Mouse (Mus musculus) spleen, adult 2 months (tissue): ENCODE measurements around the gene Ncaph2.

ENCODE experiments used
- CTCF ChIP-seq: fragments of 200-500 bp; IDR thresholded peaks from 2 replicates; pipeline ENCODE4 v1.5.1; 2011; ENCODE audit warnings: mild to moderate bottlenecking, inconsistent platforms; ENCODE audit not compliant: insufficient read depth, insufficient read length, insufficient replicate concordance; ENCODE audit errors: extremely low read depth
- POLR2A ChIP-seq: fragments of 200-500 bp; IDR thresholded peaks from 2 replicates; pipeline ENCODE4 v1.6.1; 2011; ENCODE audit warnings: low read depth, low read length, inconsistent platforms

DNA sequence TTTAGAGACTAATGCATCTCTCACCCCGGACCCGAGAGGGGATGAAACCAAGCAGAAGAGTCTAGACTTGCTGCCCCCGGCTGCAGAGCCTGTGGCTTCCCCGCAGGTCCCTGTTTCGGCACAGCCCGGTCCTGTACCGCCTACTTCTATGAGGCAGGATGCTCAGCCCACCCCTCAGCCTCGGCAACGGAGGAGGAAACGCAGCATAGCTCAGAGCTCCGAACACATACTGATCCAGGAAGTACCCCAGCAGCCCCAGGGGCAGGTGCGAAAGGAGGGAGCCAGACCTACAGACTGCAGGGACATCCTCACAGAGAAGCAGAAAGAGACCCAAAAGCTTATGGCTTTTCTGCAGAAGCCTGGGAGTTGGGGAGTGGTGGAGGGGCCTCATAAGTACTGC, 31.6 kb downstream of the Ncaph2 start:
- no peak for TF ChIP-seq CTCF
- TF ChIP-seq POLR2A: no peak
